Mouse (Mus musculus): ENCODE results near the gene Man1c1.

Gene Man1c1

GRCm38 (mm10) chr4:134639325-134639724, 64.8 kb downstream of the Man1c1 start:
- DNase-seq (ENCODE audit: low spot score in 2 of 2), result no peak

GRCm38 (mm10) chr4:134638111-134638550, 66.0 kb downstream of the Man1c1 start:
- no peak for DNase-seq (ENCODE audit: low spot score in 2 of 2)

- DNase-seq (ENCODE audit: low spot score in 2 of 2), result no peak
Measured at GRCm38 (mm10) chr4:134636406-134636805, 67.7 kb downstream of the Man1c1 start.

GRCm38 (mm10) chr4:134634001-134634400, 70.1 kb downstream of the Man1c1 start:
- no peak for DNase-seq (ENCODE audit: low spot score in 2 of 2)

- DNase-seq (ENCODE audit: low spot score in 2 of 2), result peak; percentile 50 to 68
Measured at GRCm38 (mm10) chr4:134632131-134632711, 71.9 kb downstream of the Man1c1 start.

- no peak for DNase-seq (ENCODE audit: low spot score in 2 of 2)
Measured at GRCm38 (mm10) chr4:134631471-134632130, 72.5 kb downstream of the Man1c1 start.

- no peak for DNase-seq (ENCODE audit: low spot score in 2 of 2)
Measured at GRCm38 (mm10) chr4:134628575-134629384, 75.3 kb downstream of the Man1c1 start.

- DNase-seq (ENCODE audit: low spot score in 2 of 2), result no peak
Measured at GRCm38 (mm10) chr4:134628058-134628457, 76.0 kb downstream of the Man1c1 start.

GRCm38 (mm10) chr4:134626883-134627282, 77.2 kb downstream of the Man1c1 start:
- no peak for DNase-seq (ENCODE audit: low spot score in 2 of 2)

- peak in 1 of 2 experiments; percentile 41 for DNase-seq (ENCODE audit: low spot score in 2 of 2)
Measured at GRCm38 (mm10) chr4:134626350-134626749, 77.7 kb downstream of the Man1c1 start.

GRCm38 (mm10) chr4:134624109-134624862, 79.8 kb downstream of the Man1c1 start:
- DNase-seq (ENCODE audit: low spot score in 2 of 2), result peak; percentile 34 to 65

- DNase-seq (ENCODE audit: low spot score in 2 of 2), result no peak
Measured at GRCm38 (mm10) chr4:134621695-134622094, 82.4 kb downstream of the Man1c1 start.

GRCm38 (mm10) chr4:134620246-134620645, 83.8 kb downstream of the Man1c1 start:
- no peak for DNase-seq (ENCODE audit: low spot score in 2 of 2)

- no peak for DNase-seq (ENCODE audit: low spot score in 2 of 2)
Measured at GRCm38 (mm10) chr4:134619489-134619870, 84.6 kb downstream of the Man1c1 start.

GRCm38 (mm10) chr4:134618810-134619488, 85.1 kb downstream of the Man1c1 start:
- no peak for DNase-seq (ENCODE audit: low spot score in 2 of 2)

GRCm38 (mm10) chr4:134617779-134618178, 86.3 kb downstream of the Man1c1 start:
- DNase-seq (ENCODE audit: low spot score in 2 of 2), result no peak

- DNase-seq (ENCODE audit: low spot score in 2 of 2), result no peak
Measured at GRCm38 (mm10) chr4:134615929-134616625, 88.0 kb downstream of the Man1c1 start.

GRCm38 (mm10) chr4:134612070-134612667, 91.9 kb downstream of the Man1c1 start:
- DNase-seq (ENCODE audit: low spot score in 2 of 2), result no peak

GRCm38 (mm10) chr4:134610616-134611015, 93.5 kb downstream of the Man1c1 start:
- DNase-seq (ENCODE audit: low spot score in 2 of 2), result no peak

GRCm38 (mm10) chr4:134607679-134608078, 96.4 kb downstream of the Man1c1 start:
- DNase-seq (ENCODE audit: low spot score in 2 of 2), result no peak
